Mouse (Mus musculus): ENCODE measurements around the gene Dennd2d.

Dennd2d gene

GRCm38 (mm10) chr3:106482281-106483081 lies at the start of gene Dennd2d:
Gene Dennd2d, plus strand, starts transcription at chr3:106482405.
- in situ Hi-C loops (cut with MboI, MseI), result loop anchor here (10.0 kb wide), 2 partner anchors 798 to 852 kb away; partner anchors contain the start of genes Ddx20 (in 2 of the 2) and Rbm15 (in 1 of the 2)

GRCm38 (mm10) chr3:106448571-106448970 lies 33.6 kb upstream of the Dennd2d start:
- in situ Hi-C loops (cut with MboI, MseI), result loop anchor here (5.0 to 25.0 kb wide), 4 partner anchors 134 to 786 kb away; no protein-coding TSS in a partner anchor

GRCm38 (mm10) chr3:106448995-106449394 lies 33.2 kb upstream of the Dennd2d start:
- in situ Hi-C loops (cut with MboI, MseI), result loop anchor here (5.0 to 25.0 kb wide), 4 partner anchors 134 to 787 kb away; no protein-coding TSS in a partner anchor

GRCm38 (mm10) chr3:106449567-106449966 lies 32.6 kb upstream of the Dennd2d start:
- in situ Hi-C loops (cut with MboI, MseI), result loop anchor here (5.0 to 25.0 kb wide), 4 partner anchors 135 to 787 kb away; no protein-coding TSS in a partner anchor

- in situ Hi-C loops (cut with MboI, MseI), result no loop called here
Measured at GRCm38 (mm10) chr3:106452616-106453015, 29.6 kb upstream of the Dennd2d start.

GRCm38 (mm10) chr3:106457298-106457869 lies 24.8 kb upstream of the Dennd2d start:
- in situ Hi-C loops (cut with MboI, MseI), result no loop called here

- in situ Hi-C loops (cut with MboI, MseI), result loop anchor here in 1 of 2 experiments (10.0 kb wide), 1 partner anchor 853 kb away; no protein-coding TSS in a partner anchor
Measured at GRCm38 (mm10) chr3:106462059-106462470, 20.1 kb upstream of the Dennd2d start.

GRCm38 (mm10) chr3:106462493-106462892 lies 19.7 kb upstream of the Dennd2d start:
- in situ Hi-C loops (cut with MboI, MseI), result loop anchor here in 1 of 2 experiments (10.0 kb wide), 1 partner anchor 852 kb away; no protein-coding TSS in a partner anchor

GRCm38 (mm10) chr3:106464750-106465149 lies 17.5 kb upstream of the Dennd2d start:
- in situ Hi-C loops (cut with MboI, MseI), result loop anchor here in 1 of 2 experiments (10.0 kb wide), 1 partner anchor 850 kb away; no protein-coding TSS in a partner anchor

- in situ Hi-C loops (cut with MboI, MseI), result no loop called here
Measured at GRCm38 (mm10) chr3:106474210-106474609, 8.0 kb upstream of the Dennd2d start.

GRCm38 (mm10) chr3:106476863-106477262 lies 5.3 kb upstream of the Dennd2d start:
- in situ Hi-C loops (cut with MboI, MseI), result no loop called here

- in situ Hi-C loops (cut with MboI, MseI), result loop anchor here (10.0 kb wide), 2 partner anchors 798 to 852 kb away; partner anchors contain the start of genes Ddx20 (in 2 of the 2) and Rbm15 (in 1 of the 2)
Measured at GRCm38 (mm10) chr3:106483297-106483696, 1.1 kb downstream of the Dennd2d start.

- in situ Hi-C loops (cut with MboI, MseI), result loop anchor here (10.0 kb wide), 2 partner anchors 799 to 851 kb away; partner anchors contain the start of genes Ddx20 (in 2 of the 2) and Rbm15 (in 1 of the 2)
Measured at GRCm38 (mm10) chr3:106483796-106484405, 1.7 kb downstream of the Dennd2d start.

GRCm38 (mm10) chr3:106484861-106485260 lies 2.7 kb downstream of the Dennd2d start:
- in situ Hi-C loops (cut with MboI, MseI), result loop anchor here (5.0 to 10.0 kb wide), 3 partner anchors 302 to 850 kb away; partner anchors contain the start of genes Ddx20 (in 2 of the 2) and Rbm15 (in 1 of the 2)

- in situ Hi-C loops (cut with MboI, MseI), result loop anchor here (5.0 to 10.0 kb wide), 3 partner anchors 301 to 849 kb away; partner anchors contain the start of genes Ddx20 (in 2 of the 2) and Rbm15 (in 1 of the 2)
Measured at GRCm38 (mm10) chr3:106485810-106486209, 3.6 kb downstream of the Dennd2d start.

GRCm38 (mm10) chr3:106487551-106487950 lies 5.3 kb downstream of the Dennd2d start:
- in situ Hi-C loops (cut with MboI, MseI), result loop anchor here (5.0 to 10.0 kb wide), 3 partner anchors 300 to 847 kb away; partner anchors contain the start of genes Ddx20 (in 2 of the 2) and Rbm15 (in 1 of the 2)

GRCm38 (mm10) chr3:106490239-106490638 lies 8.0 kb downstream of the Dennd2d start:
- in situ Hi-C loops (cut with MboI, MseI), result loop anchor here in 1 of 2 experiments (5.0 kb wide), 1 partner anchor 47 kb away; no protein-coding TSS in a partner anchor

GRCm38 (mm10) chr3:106492723-106493122 lies 10.5 kb downstream of the Dennd2d start:
- in situ Hi-C loops (cut with MboI, MseI), result loop anchor here in 1 of 2 experiments (5.0 kb wide), 1 partner anchor 45 kb away; no protein-coding TSS in a partner anchor

GRCm38 (mm10) chr3:106493202-106493601 lies 11.0 kb downstream of the Dennd2d start:
- in situ Hi-C loops (cut with MboI, MseI), result loop anchor here in 1 of 2 experiments (5.0 kb wide), 1 partner anchor 44 kb away; no protein-coding TSS in a partner anchor

GRCm38 (mm10) chr3:106493882-106494281 lies 11.7 kb downstream of the Dennd2d start:
- in situ Hi-C loops (cut with MboI, MseI), result loop anchor here in 1 of 2 experiments (5.0 kb wide), 1 partner anchor 43 kb away; no protein-coding TSS in a partner anchor
